Mouse (Mus musculus): Measurements from ENCODE around the gene Gm49387. TPM values are rescaled to one million over a fixed set of nuclear protein-coding genes. Genes with fewer than 3 reads are reported as not detected.
A peak's percentile ranks its signal among the peaks of the same experiment; 100 is the strongest.

The Gm49387 gene
- total RNA-seq, 1 experiment, result not detected

DNA sequence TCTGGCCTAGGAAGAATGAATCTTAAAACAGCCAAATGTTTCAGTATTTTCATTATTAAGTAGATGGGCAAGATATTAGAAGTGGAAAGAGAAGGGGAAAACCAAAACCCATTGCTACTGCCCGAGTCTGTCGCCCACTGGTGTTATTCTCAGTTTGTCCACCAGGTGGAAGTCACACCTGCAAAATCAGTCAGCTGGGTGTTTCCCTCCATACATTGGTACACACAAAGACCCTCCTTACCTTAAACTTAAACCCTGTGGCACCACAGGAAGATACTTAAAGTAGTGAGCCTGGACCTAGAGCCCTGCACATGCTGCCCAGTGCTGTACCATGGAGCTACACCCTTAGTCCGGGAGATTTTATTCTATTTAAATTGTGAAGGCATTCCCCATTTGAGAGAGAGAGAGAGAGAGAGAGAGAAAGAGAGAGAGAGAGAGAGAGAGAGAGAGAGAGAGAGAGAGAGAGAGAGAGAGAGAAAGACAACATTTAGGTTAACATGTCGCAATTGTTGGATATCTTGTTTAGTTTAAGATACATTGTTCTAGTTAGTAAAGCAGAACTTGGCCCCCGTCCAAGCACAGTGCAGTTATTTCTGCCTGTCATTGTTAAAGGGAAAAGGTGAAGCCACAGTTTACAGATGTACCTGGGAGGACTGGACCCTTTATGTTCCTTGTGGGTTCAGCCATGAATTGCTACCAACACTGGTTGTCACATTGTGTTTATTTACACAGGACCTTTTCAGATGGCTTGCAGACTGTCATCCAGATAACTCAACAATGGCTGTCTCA lies 16.4 kb upstream of the Gm49387 start:
- no peak overlapping the region for H3K9ac ChIP-seq (ENCODE audit: insufficient read depth, low read depth, low read length, poor library complexity, severe bottlenecking)
- TF ChIP-seq MAFK (IDR thresholded peaks at IDR 0.05; ENCODE audit: insufficient read depth, low read depth, low read length), result no peak
- TF ChIP-seq ZC3H11A (IDR thresholded peaks at IDR 0.05; ENCODE audit: borderline replicate concordance, low read depth, low read length), result peak; percentile 91
- TF ChIP-seq HCFC1 (IDR thresholded peaks at IDR 0.05; ENCODE audit: borderline replicate concordance, insufficient read depth, low read length), result no peak
- no peak for TF ChIP-seq ZNF384 (IDR thresholded peaks at IDR 0.05; ENCODE audit: low read depth, low read length)
- TF ChIP-seq CHD2 (IDR thresholded peaks at IDR 0.05; ENCODE audit: low read depth, low read length), result no peak
- no peak for DNase-seq (ENCODE audit: low read depth, low spot score)
- no peaks in the 10 kb centered on the region for H3K36me3 ChIP-seq (ENCODE audit: control insufficient read depth, insufficient read depth, low read length, poor library complexity, severe bottlenecking)
- H3K4me3 ChIP-seq (ENCODE audit: insufficient read depth in 1 of 2, low read depth in 1 of 2, low read length in 2 of 2, poor library complexity in 1 of 2, severe bottlenecking in 1 of 2), result no peak overlapping the region
- H3K27ac ChIP-seq (ENCODE audit: insufficient read depth, low read depth, low read length, poor library complexity, severe bottlenecking), result no peak overlapping the region
- in situ Hi-C loops (cut with MboI; ENCODE audit: low sequenced_read_pairs in 2 of 2, unreplicated experiment in 2 of 2), result loop anchor here in 1 of 2 experiments (25.0 kb wide), 1 partner anchor 405 kb away; no protein-coding TSS in a partner anchor
- no peaks in the 10 kb centered on the region for H3K9me3 ChIP-seq (ENCODE audit: control insufficient read depth, insufficient read depth, low read depth, low read length)
- peaks cover 0 to 2% of the 10 kb centered on the region in 2 experiments; a peak in 1 of 4 replicates for H3K4me1 ChIP-seq (ENCODE audit: control insufficient read depth in 2 of 2, insufficient read depth in 2 of 2, low read length in 2 of 2, poor library complexity in 1 of 2)

DNA sequence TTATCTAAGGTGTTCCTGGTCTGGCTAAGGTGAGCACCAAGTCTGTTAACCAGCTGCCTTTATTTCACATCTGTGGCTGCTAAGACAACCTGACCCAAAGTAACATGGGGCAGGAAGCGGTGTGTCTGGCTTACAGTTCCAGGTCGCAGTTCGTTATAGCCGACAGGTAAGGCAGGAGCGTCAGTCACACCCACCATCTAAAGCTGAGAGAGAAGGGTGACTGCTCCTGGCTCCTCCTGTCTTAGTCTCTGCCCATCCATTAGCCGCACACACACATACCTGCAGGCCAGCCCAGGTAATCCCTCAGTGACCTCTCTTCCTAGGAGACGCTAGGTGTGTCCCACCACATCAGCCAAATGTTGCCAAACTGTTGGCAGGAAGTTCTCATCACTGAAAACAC lies 15.7 kb upstream of the Gm49387 start:
- no peak overlapping the region for H3K9ac ChIP-seq (ENCODE audit: insufficient read depth, low read depth, low read length, poor library complexity, severe bottlenecking)
- H3K9me3 ChIP-seq (ENCODE audit: control insufficient read depth, insufficient read depth, low read depth, low read length), result no peaks in the 10 kb centered on the region
- in situ Hi-C loops (cut with MboI; ENCODE audit: low sequenced_read_pairs in 2 of 2, unreplicated experiment in 2 of 2), result loop anchor here in 1 of 2 experiments (25.0 kb wide), 1 partner anchor 406 kb away; no protein-coding TSS in a partner anchor
- H3K4me1 ChIP-seq (ENCODE audit: control insufficient read depth in 2 of 2, insufficient read depth in 2 of 2, low read length in 2 of 2, poor library complexity in 1 of 2), result peaks cover 0 to 2% of the 10 kb centered on the region in 2 experiments; a peak in 1 of 4 replicates
- H3K27ac ChIP-seq (ENCODE audit: insufficient read depth, low read depth, low read length, poor library complexity, severe bottlenecking), result no peak overlapping the region
- no peak for TF ChIP-seq ZNF384 (IDR thresholded peaks at IDR 0.05; ENCODE audit: low read depth, low read length)
- no peak for TF ChIP-seq HCFC1 (IDR thresholded peaks at IDR 0.05; ENCODE audit: borderline replicate concordance, insufficient read depth, low read length)
- TF ChIP-seq MAFK (IDR thresholded peaks at IDR 0.05; ENCODE audit: insufficient read depth, low read depth, low read length), result no peak
- TF ChIP-seq CHD2 (IDR thresholded peaks at IDR 0.05; ENCODE audit: low read depth, low read length), result no peak
- no peak for TF ChIP-seq ZC3H11A (IDR thresholded peaks at IDR 0.05; ENCODE audit: borderline replicate concordance, low read depth, low read length)
- no peak for DNase-seq (ENCODE audit: low read depth, low spot score)
- no peak overlapping the region for H3K4me3 ChIP-seq (ENCODE audit: insufficient read depth in 1 of 2, low read depth in 1 of 2, low read length in 2 of 2, poor library complexity in 1 of 2, severe bottlenecking in 1 of 2)
- H3K36me3 ChIP-seq (ENCODE audit: control insufficient read depth, insufficient read depth, low read length, poor library complexity, severe bottlenecking), result no peaks in the 10 kb centered on the region

DNA sequence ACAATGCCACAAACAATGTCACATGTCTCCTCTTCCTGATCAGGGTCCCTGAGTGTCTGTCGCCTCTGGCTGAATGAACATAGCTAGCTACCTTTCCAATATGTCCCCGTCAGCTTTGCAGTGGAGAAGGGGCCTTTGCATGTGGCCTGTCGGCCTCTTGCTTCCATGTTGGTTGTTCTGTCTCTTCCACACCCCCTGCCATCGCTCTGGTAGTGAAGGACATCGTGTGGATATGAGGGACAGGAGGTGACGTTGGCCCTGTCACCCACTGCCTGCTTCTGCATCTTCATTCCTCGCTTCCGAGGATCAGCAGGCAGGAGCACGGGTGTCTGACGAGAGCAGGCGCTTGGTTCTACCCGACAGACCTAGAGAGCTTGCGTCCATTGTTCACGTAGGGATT lies 14.7 kb upstream of the Gm49387 start:
- no peak for DNase-seq (ENCODE audit: low read depth, low spot score)
- Histone ChIP-seq H3K27ac (ENCODE audit: insufficient read depth, low read depth, low read length, poor library complexity, severe bottlenecking) (no peak overlapping the region), H3K9ac (ENCODE audit: insufficient read depth, low read depth, low read length, poor library complexity, severe bottlenecking) (no peak overlapping the region), H3K9me3 (ENCODE audit: control insufficient read depth, insufficient read depth, low read depth, low read length) (no peaks in the 10 kb centered on the region), H3K4me3 (ENCODE audit: insufficient read depth in 1 of 2, low read depth in 1 of 2, low read length in 2 of 2, poor library complexity in 1 of 2, severe bottlenecking in 1 of 2) (no peak overlapping the region), H3K4me1 (ENCODE audit: control insufficient read depth in 2 of 2, insufficient read depth in 2 of 2, low read length in 2 of 2, poor library complexity in 1 of 2) (peaks cover 0 to 2% of the 10 kb centered on the region in 2 experiments; a peak in 1 of 4 replicates), H3K36me3 (ENCODE audit: control insufficient read depth, insufficient read depth, low read length, poor library complexity, severe bottlenecking) (no peaks in the 10 kb centered on the region)
- TF ChIP-seq ZC3H11A (IDR thresholded peaks at IDR 0.05; ENCODE audit: borderline replicate concordance, low read depth, low read length) (no peak), CHD2 (IDR thresholded peaks at IDR 0.05; ENCODE audit: low read depth, low read length) (no peak), MAFK (IDR thresholded peaks at IDR 0.05; ENCODE audit: insufficient read depth, low read depth, low read length) (no peak), ZNF384 (IDR thresholded peaks at IDR 0.05; ENCODE audit: low read depth, low read length) (no peak), HCFC1 (IDR thresholded peaks at IDR 0.05; ENCODE audit: borderline replicate concordance, insufficient read depth, low read length) (no peak)
- in situ Hi-C loops (cut with MboI; ENCODE audit: low sequenced_read_pairs in 2 of 2, unreplicated experiment in 2 of 2), result loop anchor here in 1 of 2 experiments (25.0 kb wide), 1 partner anchor 407 kb away; no protein-coding TSS in a partner anchor

DNA sequence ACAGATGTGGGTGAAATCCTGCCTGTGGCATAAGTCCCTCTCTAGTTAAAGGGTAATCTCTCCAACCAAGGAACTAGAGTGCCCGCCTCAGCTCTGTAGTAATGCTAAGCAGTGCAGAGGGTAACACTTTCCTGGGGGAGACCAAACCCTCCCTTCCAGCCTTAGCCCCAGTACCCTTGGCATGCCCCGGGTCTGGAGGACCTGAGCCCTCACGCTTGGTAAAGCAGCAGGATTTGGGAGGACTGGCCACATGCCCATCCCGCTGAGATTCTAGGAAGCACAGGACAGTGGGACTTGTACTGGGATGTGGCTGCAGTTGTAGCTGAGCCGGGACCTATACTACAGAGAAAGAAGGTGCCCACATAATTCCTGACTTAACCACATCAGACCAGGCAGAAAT lies 14.1 kb upstream of the Gm49387 start:
- no peak for DNase-seq (ENCODE audit: low read depth, low spot score)
- in situ Hi-C loops (cut with MboI; ENCODE audit: low sequenced_read_pairs in 2 of 2, unreplicated experiment in 2 of 2), result loop anchor here in 1 of 2 experiments (25.0 kb wide), 1 partner anchor 407 kb away; no protein-coding TSS in a partner anchor
- Histone ChIP-seq H3K27ac (ENCODE audit: insufficient read depth, low read depth, low read length, poor library complexity, severe bottlenecking) (no peak overlapping the region), H3K4me3 (ENCODE audit: insufficient read depth in 1 of 2, low read depth in 1 of 2, low read length in 2 of 2, poor library complexity in 1 of 2, severe bottlenecking in 1 of 2) (no peak overlapping the region), H3K36me3 (ENCODE audit: control insufficient read depth, insufficient read depth, low read length, poor library complexity, severe bottlenecking) (no peaks in the 10 kb centered on the region), H3K9me3 (ENCODE audit: control insufficient read depth, insufficient read depth, low read depth, low read length) (no peaks in the 10 kb centered on the region), H3K9ac (ENCODE audit: insufficient read depth, low read depth, low read length, poor library complexity, severe bottlenecking) (no peak overlapping the region), H3K4me1 (ENCODE audit: control insufficient read depth in 2 of 2, insufficient read depth in 2 of 2, low read length in 2 of 2, poor library complexity in 1 of 2) (peaks cover 0 to 2% of the 10 kb centered on the region in 2 experiments; a peak in 1 of 4 replicates)
- TF ChIP-seq ZC3H11A (IDR thresholded peaks at IDR 0.05; ENCODE audit: borderline replicate concordance, low read depth, low read length) (no peak), MAFK (IDR thresholded peaks at IDR 0.05; ENCODE audit: insufficient read depth, low read depth, low read length) (no peak), HCFC1 (IDR thresholded peaks at IDR 0.05; ENCODE audit: borderline replicate concordance, insufficient read depth, low read length) (no peak), ZNF384 (IDR thresholded peaks at IDR 0.05; ENCODE audit: low read depth, low read length) (no peak)
